Mouse (Mus musculus) heart, postnatal 36 days (tissue): Measurements from ENCODE around the gene Klk1b8. TPM values are rescaled to one million over a fixed set of nuclear protein-coding genes. Genes with fewer than 3 reads are reported as not detected.
"Not testable (repeated sequence)": the region's sequence is repeated elsewhere in the genome, so short reads cannot be mapped to it uniquely, and the experiment has no call there.

ENCODE experiments used
- DNase-seq, 2 experiments: peaks; one replicate each; pipeline ENCODE4 v3.0.0; 2021 to 2022
- intact Hi-C: fragments of 180-260 bp; cut with DNase I; formaldehyde crosslinking; loops from one replicate; pipeline ENCODE4 v1.15.1; 2025
- total RNA-seq, 2 experiments: library from RNA; stranded (reverse); gene quantifications; 2 replicates each; pipeline ENCODE4 v1.2.3; 2021

Gene Klk1b8
- total RNA-seq, result not detected

- intact Hi-C loops, result no loop called here
- DNase-seq, result no peak
These were observed at the start of gene Klk1b8 for GRCm38 (mm10) chr7:43950364-43950763. Gene Klk1b8, plus strand, starts transcription at chr7:43950664.

GRCm38 (mm10) chr7:43914821-43915220 is 35.6 kb upstream of the Klk1b8 start:
- intact Hi-C loops, result no loop called here
- no peak for DNase-seq

GRCm38 (mm10) chr7:43918426-43918825 is 32.0 kb upstream of the Klk1b8 start:
- no peak for DNase-seq
- intact Hi-C loops, result no loop called here

GRCm38 (mm10) chr7:43918871-43919270 is 31.6 kb upstream of the Klk1b8 start:
- no peak for DNase-seq
- intact Hi-C loops, result no loop called here

- DNase-seq, result peak; percentile 55 to 67
- intact Hi-C loops, result no loop called here
These were observed 30.7 kb upstream of the Klk1b8 start for GRCm38 (mm10) chr7:43919559-43920451.

- intact Hi-C loops, result no loop called here
- DNase-seq, result no peak
These were observed 29.9 kb upstream of the Klk1b8 start for GRCm38 (mm10) chr7:43920582-43920981.

- intact Hi-C loops, result no loop called here
- no peak for DNase-seq
These were observed 29.4 kb upstream of the Klk1b8 start for GRCm38 (mm10) chr7:43921087-43921486.

GRCm38 (mm10) chr7:43921941-43922340 is 28.5 kb upstream of the Klk1b8 start:
- DNase-seq, result no peak
- intact Hi-C loops, result no loop called here

- intact Hi-C loops, result no loop called here
- no peak for DNase-seq
These were observed 24.5 kb upstream of the Klk1b8 start for GRCm38 (mm10) chr7:43925985-43926384.

GRCm38 (mm10) chr7:43928521-43928920 is 21.9 kb upstream of the Klk1b8 start:
- DNase-seq, result no peak
- intact Hi-C loops, result no loop called here

- intact Hi-C loops, result no loop called here
- DNase-seq, result no peak
These were observed 18.1 kb upstream of the Klk1b8 start for GRCm38 (mm10) chr7:43932337-43932736.

- intact Hi-C loops, result no loop called here
- DNase-seq, result no peak
These were observed 17.0 kb upstream of the Klk1b8 start, which contains the start of gene Klk15 for GRCm38 (mm10) chr7:43933440-43933839. Gene Klk15, plus strand, starts transcription at chr7:43933740.

GRCm38 (mm10) chr7:43934747-43935146 is 15.7 kb upstream of the Klk1b8 start:
- no peak for DNase-seq
- intact Hi-C loops, result no loop called here

- intact Hi-C loops, result no loop called here
- DNase-seq, result no peak
These were observed 13.9 kb upstream of the Klk1b8 start for GRCm38 (mm10) chr7:43936551-43936950.

GRCm38 (mm10) chr7:43942293-43942692 is 8.2 kb upstream of the Klk1b8 start:
- intact Hi-C loops, DNase-seq: not testable (repeated sequence)

GRCm38 (mm10) chr7:43944727-43945264 is 5.7 kb upstream of the Klk1b8 start:
- intact Hi-C loops, result no loop called here
- no peak for DNase-seq

GRCm38 (mm10) chr7:43952703-43953102 is 2.2 kb downstream of the Klk1b8 start:
- intact Hi-C loops, result no loop called here
- DNase-seq, result no peak

- no peak for DNase-seq
- intact Hi-C loops, result no loop called here
These were observed 16.0 kb downstream of the Klk1b8 start, which contains the start of gene Klk1b1 for GRCm38 (mm10) chr7:43966451-43966850. Gene Klk1b1, plus strand, starts transcription at chr7:43966751.

GRCm38 (mm10) chr7:43967058-43967457 is 16.6 kb downstream of the Klk1b8 start:
- intact Hi-C loops, result no loop called here
- no peak for DNase-seq

- no peak for DNase-seq
- intact Hi-C loops, result no loop called here
These were observed 17.1 kb downstream of the Klk1b8 start for GRCm38 (mm10) chr7:43967612-43968011.

GRCm38 (mm10) chr7:43975761-43976160 is 25.3 kb downstream of the Klk1b8 start, which contains the start of gene Klk1b9:
Gene Klk1b9, plus strand, starts transcription at chr7:43976061.
- intact Hi-C loops, DNase-seq: not testable (repeated sequence)

- intact Hi-C loops, result no loop called here
These were observed 35.2 kb downstream of the Klk1b8 start for GRCm38 (mm10) chr7:43985657-43986056.

More at GRCm38 (mm10) chr7:43985657-43986056, 35.2 kb downstream of the Klk1b8 start:
- no peak for DNase-seq
